15 mouse cellular contexts compared by ENCODE assay signal in genomic region chr4:115954656-115955493, GRCm38 (mm10). TPM values are rescaled to one million over a fixed set of nuclear protein-coding genes. Genes with fewer than 3 reads are reported as not detected.
DNase-seq lines count a peak whose midpoint lies in the region; ATAC-seq lines count a peak whose summit lies in the region.
"Had no signal": no experiment of that assay in that cellular context is flagged by ENCODE, and none has a peak within 500 bp of the region (broad histone marks: within the 10 kb centered on the region; RNA-seq: fewer than 3 reads in every experiment).

No protein-coding gene starts in this region.

- no peaks in the 10 kb centered on the region for H3K4me1 ChIP-seq in heart, embryonic 11.5 days (ENCODE audit: control insufficient read depth, insufficient read depth, low read length)
- peaks cover 35% of the 10 kb centered on the region for H3K4me1 ChIP-seq in hindbrain, embryonic 10.5 days (replicated peaks)
- peaks cover 33% of the 10 kb centered on the region for H3K4me1 ChIP-seq in midbrain, embryonic 13.5 days (replicated peaks)
- H3K4me1 ChIP-seq: intestine, embryonic 15.5 days had no signal

- intact Hi-C loops in heart, postnatal 36 days (cut with DNase I): no loop called here

- no peaks in the 10 kb centered on the region for H3K36me3 ChIP-seq in heart, embryonic 11.5 days (ENCODE audit: control insufficient read depth, insufficient read depth, low read length)
- H3K36me3 ChIP-seq in hindbrain, embryonic 10.5 days: no peaks in the 10 kb centered on the region
- no peaks in the 10 kb centered on the region for H3K36me3 ChIP-seq in midbrain, embryonic 13.5 days
- H3K36me3 ChIP-seq: intestine, embryonic 15.5 days had no signal

- H3K9ac ChIP-seq in heart, embryonic 11.5 days (ENCODE audit: low read depth, low read length): no peak overlapping the region
- H3K9ac ChIP-seq in midbrain, embryonic 13.5 days (replicated peaks): 0 out of 2 replicates have a peak overlapping the region, but pooled peaks have one; percentile 29
- H3K9ac ChIP-seq: intestine, embryonic 15.5 days had no signal

- ATAC-seq in heart, embryonic 11.5 days (replicated peaks; ENCODE audit: insufficient number of reproducible peaks, low FRiP score, low TSS enrichment): no peak
- ATAC-seq in common myeloid progenitor, adult 5-6 weeks (replicated peaks; ENCODE audit: low read depth, poor library complexity, severe bottlenecking): 0 out of 2 replicates have a peak, but pooled peaks have one; percentile 43
- peak; percentile 69 for ATAC-seq in midbrain, embryonic 13.5 days
- no peak for ATAC-seq in granulocyte monocyte progenitor cell, adult 5-6 weeks (replicated peaks; ENCODE audit: poor library complexity, severe bottlenecking)
- ATAC-seq: intestine, embryonic 15.5 days had no signal

- H3K4me2 ChIP-seq in heart, embryonic 11.5 days: peak overlapping the region; percentile 40
- peak overlapping the region; percentile 52 for H3K4me2 ChIP-seq in midbrain, embryonic 13.5 days (replicated peaks)
- H3K4me2 ChIP-seq: intestine, embryonic 15.5 days; liver, embryonic 11.5 days had no signal

- no peak overlapping the region for H3K4me3 ChIP-seq in heart, embryonic 11.5 days (ENCODE audit: low read depth, low read length)
- peak overlapping the region; percentile 45 for H3K4me3 ChIP-seq in hindbrain, embryonic 10.5 days
- peak overlapping the region; percentile 25 for H3K4me3 ChIP-seq in midbrain, embryonic 13.5 days (replicated peaks)
- H3K4me3 ChIP-seq: intestine, embryonic 15.5 days had no signal

- no peak for DNase-seq in heart, postnatal 36 days
- DNase-seq in hindbrain, embryonic 10.5 days (ENCODE audit: low spot score): no peak
- no peak for DNase-seq in yolk sac, embryonic 10.5 days (ENCODE audit: low spot score)
- no peak for DNase-seq in urinary bladder, adult 2 months (ENCODE audit: low spot score)
- DNase-seq: cerebellum, adult 9-11 months; heart, adult 11 months; layer of hippocampus, adult 9-11 months; thymus, postnatal 36 days had no signal

- 1% methylated on average over 19 of the region's 19 CpGs for WGBS in heart, embryonic 11.5 days (ENCODE audit: insufficient replicate concordance)
- WGBS in hindbrain, embryonic 10.5 days: 1% methylated on average over 19 of the region's 19 CpGs
- WGBS in midbrain, embryonic 13.5 days: 3% methylated on average over 19 of the region's 19 CpGs

- no peaks in the 10 kb centered on the region for H3K9me3 ChIP-seq in heart, embryonic 11.5 days (replicated peaks; ENCODE audit: control insufficient read depth, low read length)
- H3K9me3 ChIP-seq in hindbrain, embryonic 10.5 days: no peaks in the 10 kb centered on the region
- no peaks in the 10 kb centered on the region for H3K9me3 ChIP-seq in midbrain, embryonic 13.5 days
- H3K9me3 ChIP-seq: intestine, embryonic 15.5 days had no signal

- H3K27me3 ChIP-seq in heart, embryonic 11.5 days (ENCODE audit: control insufficient read depth, insufficient read depth, low read length): peaks cover 86% of the 10 kb centered on the region
- H3K27me3 ChIP-seq in hindbrain, embryonic 10.5 days (ENCODE audit: insufficient read depth, poor library complexity, severe bottlenecking): peaks cover 100% of the 10 kb centered on the region
- H3K27me3 ChIP-seq in midbrain, embryonic 13.5 days: peaks cover 89% of the 10 kb centered on the region

- H3K27ac ChIP-seq in heart, embryonic 11.5 days (ENCODE audit: low read depth, low read length): no peak overlapping the region
- H3K27ac ChIP-seq in hindbrain, embryonic 10.5 days: peak overlapping the region; percentile 73
- H3K27ac ChIP-seq in midbrain, embryonic 13.5 days: no peak overlapping the region
- H3K27ac ChIP-seq: intestine, embryonic 15.5 days had no signal

RNA-seq across cellular contexts. Expression of gene Dmbx1, which starts 15.1 kb away (rescaled TPM):
- not detected in 2 replicates for polyA plus RNA-seq in heart, embryonic 11.5 days (2014; fragmentation: Nextera tagmentation; extraction: Ambion mirVana)
- not detected for total RNA-seq in heart, postnatal 36 days (2021)
- not detected in 2 replicates for total RNA-seq in common myeloid progenitor, adult 5-6 weeks (2017)
- 3.2 and 4.0 TPM in 2 replicates for polyA plus RNA-seq in hindbrain, embryonic 10.5 days (2016; fragmentation: Nextera tagmentation; extraction: Ambion mirVana)
- 10.9 and 11.7 TPM in 2 replicates for polyA plus RNA-seq in midbrain, embryonic 13.5 days (2015; fragmentation: Nextera tagmentation; extraction: Ambion mirVana)
- total RNA-seq in granulocyte monocyte progenitor cell, adult 5-6 weeks (2014; fragmentation: Nextera tagmentation): not detected in 2 replicates
- total RNA-seq in granulocyte monocyte progenitor cell, adult 5-6 weeks (2017): not detected in 2 replicates
- polyA plus RNA-seq in urinary bladder, adult 2 months (2012; rRNA removed): not detected in 2 replicates
- total RNA-seq: megakaryocyte progenitor cell, adult 5-6 weeks had no signal
- polyA plus RNA-seq: intestine, embryonic 15.5 days; liver, embryonic 11.5 days had no signal

Comparison
In these comparisons a context has a peak if more than half of its experiments do, and no peak if none do; other contexts are left out.
1. ATAC-seq: peak in common myeloid progenitor, adult 5-6 weeks (single experiment) and midbrain, embryonic 13.5 days (single experiment); none in heart, embryonic 11.5 days (single experiment) and granulocyte monocyte progenitor cell, adult 5-6 weeks (single experiment).